Mouse (Mus musculus): ENCODE data around the gene Slc7a14.

Gene Slc7a14

DNA sequence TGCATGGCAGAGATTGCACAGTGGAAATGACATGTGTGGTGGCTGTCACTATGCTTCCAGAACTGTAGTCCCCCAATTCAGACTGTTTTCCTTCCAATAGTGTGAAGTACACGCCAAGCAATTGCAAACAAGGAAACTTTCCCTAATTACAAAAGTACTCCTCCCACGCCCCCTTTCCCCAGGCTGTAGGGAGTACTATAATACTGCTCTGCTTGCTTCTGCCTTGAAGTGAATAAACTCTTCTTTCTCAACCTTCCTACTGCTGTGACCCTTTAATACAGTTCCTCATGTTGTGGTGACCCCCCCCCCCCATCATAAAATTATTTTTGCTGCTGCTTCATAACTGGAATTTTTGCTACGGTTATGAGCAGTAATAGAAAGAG, 49.2 kb downstream of the Slc7a14 start:
- DNase-seq (ENCODE audit: low spot score): no peak

GRCm38 (mm10) chr3:31260329-31260963, 49.7 kb downstream of the Slc7a14 start:
- no peak for DNase-seq (ENCODE audit: low spot score)

- no peak for DNase-seq (ENCODE audit: low spot score)
Observed at GRCm38 (mm10) chr3:31259553-31260255, 50.5 kb downstream of the Slc7a14 start.

GRCm38 (mm10) chr3:31254427-31254826, 55.8 kb downstream of the Slc7a14 start:
- no peak for DNase-seq (ENCODE audit: low spot score)

GRCm38 (mm10) chr3:31253862-31254261, 56.3 kb downstream of the Slc7a14 start:
- DNase-seq (ENCODE audit: low spot score): no peak

DNA sequence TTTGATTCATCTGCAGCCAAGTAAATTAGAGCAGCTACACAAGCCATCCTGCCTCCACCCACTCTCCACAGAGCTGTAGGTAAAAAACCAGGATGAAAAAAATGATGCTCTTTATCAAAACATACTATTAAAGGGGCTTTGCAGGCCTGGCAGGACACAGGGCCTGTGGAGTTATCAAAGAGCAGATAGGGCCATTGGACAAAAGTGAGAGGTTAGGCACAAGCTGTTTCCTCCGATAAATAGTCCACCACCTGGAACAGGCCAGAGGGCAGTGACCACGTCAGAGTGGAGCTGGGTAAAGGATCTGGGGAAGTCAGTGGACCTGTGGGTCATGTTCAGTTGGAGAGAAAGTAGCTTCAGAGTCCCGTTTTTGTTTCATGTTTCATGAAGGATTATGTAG, 57.6 kb downstream of the Slc7a14 start:
- no peak for DNase-seq (ENCODE audit: low spot score)

GRCm38 (mm10) chr3:31243478-31243877, 66.7 kb downstream of the Slc7a14 start:
- no peak for DNase-seq (ENCODE audit: low spot score)

DNA sequence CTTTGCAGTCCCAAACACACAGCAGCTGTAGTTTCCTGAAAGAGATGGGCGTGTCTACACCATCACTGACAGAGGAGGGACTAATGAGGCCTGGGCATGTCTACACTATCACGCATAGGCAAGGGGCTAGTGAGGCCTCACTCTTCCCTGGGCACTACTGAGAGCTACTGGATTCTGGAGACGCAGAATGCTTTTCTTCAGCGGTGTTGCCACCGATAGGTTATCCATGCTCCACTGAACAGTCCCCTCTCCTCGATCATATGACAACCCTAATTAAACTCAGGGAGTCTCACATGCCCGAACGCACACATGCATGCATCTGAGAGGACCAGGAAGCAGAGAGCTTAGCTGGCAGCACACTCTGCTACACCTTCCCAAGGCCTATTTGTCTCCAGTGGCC, 69.3 kb downstream of the Slc7a14 start:
- no peak for DNase-seq (ENCODE audit: low spot score)

DNA sequence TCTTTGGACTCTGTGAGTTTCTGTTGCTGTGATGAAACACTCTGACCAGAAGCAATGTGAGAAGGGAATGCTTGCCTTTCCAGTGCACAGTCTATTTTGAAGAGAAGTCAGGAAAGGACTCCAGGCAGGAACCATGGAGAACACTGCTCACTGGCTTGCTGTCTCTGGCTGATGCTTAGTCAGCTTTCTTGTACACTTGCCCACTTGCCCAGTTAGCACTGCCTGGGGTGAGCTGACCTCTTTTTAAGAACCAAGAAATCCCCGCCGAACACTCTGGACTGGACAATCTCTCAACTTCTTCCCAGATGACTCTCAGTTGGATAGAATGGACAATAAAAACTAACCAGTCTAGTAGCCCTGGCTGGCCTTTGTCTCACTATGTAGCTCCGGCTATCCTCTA, 70.5 kb downstream of the Slc7a14 start:
- no peak for DNase-seq (ENCODE audit: low spot score)

- DNase-seq (ENCODE audit: low spot score): no peak
Observed at GRCm38 (mm10) chr3:31237936-31238335, 72.2 kb downstream of the Slc7a14 start.

- no peak for DNase-seq (ENCODE audit: low spot score)
Observed at GRCm38 (mm10) chr3:31236146-31236545, 74.0 kb downstream of the Slc7a14 start.

- DNase-seq (ENCODE audit: low spot score): no peak
Observed at GRCm38 (mm10) chr3:31234356-31234755, 75.8 kb downstream of the Slc7a14 start.

GRCm38 (mm10) chr3:31233746-31234312, 76.3 kb downstream of the Slc7a14 start:
- no peak for DNase-seq (ENCODE audit: low spot score)

DNA sequence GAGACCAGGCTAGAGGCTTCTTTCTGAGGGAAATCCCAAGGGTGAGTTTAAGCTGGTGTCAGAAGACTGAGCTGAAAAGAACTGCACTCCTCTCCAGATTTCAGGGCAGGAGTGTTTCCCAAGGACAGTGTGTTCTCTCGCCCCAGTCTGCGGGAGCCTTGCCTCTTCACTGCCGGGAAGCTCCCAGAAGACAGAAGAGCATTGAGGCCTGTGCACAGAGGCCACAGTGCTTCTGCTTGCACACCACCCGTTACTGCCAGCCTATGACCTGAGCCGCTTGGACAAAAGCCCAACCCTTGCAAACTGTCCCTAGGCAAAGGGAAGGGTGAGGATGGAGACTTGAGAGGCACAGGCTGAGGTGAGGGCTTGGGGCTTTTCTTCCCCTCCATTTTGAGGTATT, 80.9 kb downstream of the Slc7a14 start:
- DNase-seq (ENCODE audit: low spot score): no peak

- no peak for DNase-seq (ENCODE audit: low spot score)
Observed at GRCm38 (mm10) chr3:31228487-31228886, 81.7 kb downstream of the Slc7a14 start.

- DNase-seq (ENCODE audit: low spot score): no peak
Observed at GRCm38 (mm10) chr3:31223551-31223950, 86.6 kb downstream of the Slc7a14 start.

DNA sequence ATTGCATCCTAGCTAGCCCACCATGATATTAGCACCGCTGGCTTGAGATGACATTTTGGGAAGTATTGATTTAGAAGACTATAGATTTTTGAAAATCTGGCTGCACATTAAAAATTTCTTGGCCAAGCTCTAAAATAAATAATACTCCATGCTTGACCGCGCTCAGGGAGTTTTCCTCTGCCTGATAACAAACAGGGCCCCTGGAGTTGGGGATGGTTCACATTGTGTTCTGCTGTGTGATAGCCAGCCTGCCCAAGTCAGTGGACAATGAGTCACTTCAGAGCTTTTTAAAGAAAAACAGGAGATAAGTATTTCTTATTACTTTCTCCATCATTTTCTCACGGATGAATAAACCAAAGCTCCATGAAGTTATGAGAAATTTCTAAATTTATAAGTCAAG, 90.1 kb downstream of the Slc7a14 start:
- no peak for DNase-seq (ENCODE audit: low spot score)

- DNase-seq (ENCODE audit: low spot score): no peak
Observed at GRCm38 (mm10) chr3:31219483-31219882, 90.7 kb downstream of the Slc7a14 start.

DNA sequence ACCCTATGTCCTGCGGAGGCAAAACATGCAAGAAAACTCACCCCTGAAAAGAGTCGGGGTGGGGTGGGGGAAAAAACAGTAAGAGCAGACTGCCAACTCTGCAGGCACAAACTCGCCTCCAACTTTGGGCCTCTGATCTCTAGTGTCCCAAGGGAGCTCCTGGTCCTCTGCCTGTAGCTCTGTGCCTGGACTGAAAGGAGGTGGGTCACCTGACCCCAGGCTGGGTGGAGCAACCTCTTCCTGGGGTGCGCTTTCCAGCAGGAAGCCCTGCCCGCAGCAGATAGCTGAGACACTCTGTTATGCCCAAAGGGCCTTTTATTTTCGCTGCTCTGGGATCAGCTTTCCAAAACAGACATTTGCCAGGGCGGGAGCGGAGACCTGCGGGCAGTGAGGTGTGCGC, 92.7 kb downstream of the Slc7a14 start:
- DNase-seq (ENCODE audit: low spot score): no peak

- DNase-seq (ENCODE audit: low spot score): no peak
Observed at GRCm38 (mm10) chr3:31213802-31214201, 96.4 kb downstream of the Slc7a14 start.

DNA sequence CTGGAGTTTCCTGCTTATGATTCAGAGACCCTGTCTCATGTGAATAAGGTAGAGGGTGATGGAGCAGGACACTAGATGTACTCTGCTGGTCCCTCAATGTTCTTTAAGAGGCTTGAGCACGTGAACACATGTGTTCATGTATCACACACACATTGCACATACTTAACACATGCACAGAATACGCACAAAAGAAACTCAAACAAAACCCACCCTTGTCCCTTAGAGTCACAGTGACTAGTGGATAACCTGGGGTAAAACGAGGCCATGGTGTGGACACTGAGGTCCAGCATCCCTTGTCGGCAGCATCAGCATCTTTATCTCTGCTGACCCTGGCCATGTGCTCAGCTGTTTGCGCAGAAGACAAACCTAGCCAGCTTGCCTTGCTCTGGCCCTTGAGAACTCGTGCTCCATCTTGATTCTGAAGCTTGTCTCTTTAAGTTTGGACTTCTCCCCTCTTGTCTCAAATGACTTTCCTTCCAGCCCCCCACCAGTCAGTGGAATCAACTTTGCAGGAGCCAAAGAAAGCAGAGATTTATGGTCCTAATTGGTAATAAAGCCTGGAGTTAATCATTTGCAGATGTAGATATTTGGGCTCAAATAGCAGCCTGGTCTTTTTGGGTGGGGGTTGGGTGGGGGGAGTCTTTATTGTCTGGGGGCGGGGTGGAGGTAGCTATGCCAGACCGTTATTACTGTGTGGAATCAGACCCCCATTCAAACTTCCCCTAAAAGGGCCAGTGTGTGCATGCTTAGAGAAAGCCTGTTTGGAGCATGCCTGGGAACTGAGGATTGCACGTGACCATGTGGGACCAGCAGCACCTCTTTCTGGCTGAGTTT, 97.8 kb downstream of the Slc7a14 start:
- DNase-seq (ENCODE audit: low spot score): no peak

- no peak for DNase-seq (ENCODE audit: low spot score)
Observed at GRCm38 (mm10) chr3:31209001-31209400, 101.2 kb downstream of the Slc7a14 start.

Measured in urinary bladder, postnatal 10 days (tissue).